Mouse (Mus musculus) limb, embryonic 10.5 days (tissue): ENCODE data around the gene Utrn. TPM values are rescaled to one million over a fixed set of nuclear protein-coding genes. Genes with fewer than 3 reads are reported as not detected.

Source experiments
- DNase-seq: peaks from one replicate; pipeline ENCODE4 v3.0.0-alpha.2; 2017; ENCODE audit warnings: low spot score
- H3K27ac ChIP-seq: fragments of 300-500 bp; sonication (generic); 2 replicates; pipeline ENCODE4 v1.5.1; 2016; ENCODE audit warnings: mild to moderate bottlenecking
- H3K27me3 ChIP-seq: fragments of 300-500 bp; sonication (generic); 2 replicates; pipeline ENCODE4 v1.6.1; 2016; ENCODE audit warnings: low read depth, mild to moderate bottlenecking; ENCODE audit not compliant: poor library complexity, severe bottlenecking
- H3K36me3 ChIP-seq: fragments of 300-500 bp; sonication (generic); 2 replicates; pipeline ENCODE4 v1.6.1; 2016; ENCODE audit warnings: mild to moderate bottlenecking, moderate library complexity
- H3K4me1 ChIP-seq: fragments of 300-500 bp; sonication (generic); 2 replicates; pipeline ENCODE4 v1.6.1; 2016
- H3K4me3 ChIP-seq: fragments of 300-500 bp; sonication (generic); 2 replicates; pipeline ENCODE4 v1.5.1; 2016; ENCODE audit warnings: mild to moderate bottlenecking, moderate library complexity
- H3K9me3 ChIP-seq: fragments of 300-500 bp; sonication (generic); replicated peaks from 2 replicates; pipeline ENCODE4 v1.6.1; 2016; ENCODE audit warnings: mild to moderate bottlenecking
- whole genome bisulfite sequencing: fragments of 180-500 bp; shearing (Covaris S2); methylation state at CpG from one replicate; pipeline ENCODE4 v1.1.7; 2016; 5-methylcytosine and 5-hydroxymethylcytosine counted together
- polyA plus RNA-seq: library from polyadenylated mRNA; unstranded; fragments of >200 nt; fragmentation: Nextera tagmentation; extraction: Ambion mirVana; gene quantifications from 2 replicates; pipeline ENCODE4 v1.2.1, GENCODE M21; 2016

Gene Utrn
- 40.2 and 49.0 TPM in 2 replicates for polyA plus RNA-seq

DNA sequence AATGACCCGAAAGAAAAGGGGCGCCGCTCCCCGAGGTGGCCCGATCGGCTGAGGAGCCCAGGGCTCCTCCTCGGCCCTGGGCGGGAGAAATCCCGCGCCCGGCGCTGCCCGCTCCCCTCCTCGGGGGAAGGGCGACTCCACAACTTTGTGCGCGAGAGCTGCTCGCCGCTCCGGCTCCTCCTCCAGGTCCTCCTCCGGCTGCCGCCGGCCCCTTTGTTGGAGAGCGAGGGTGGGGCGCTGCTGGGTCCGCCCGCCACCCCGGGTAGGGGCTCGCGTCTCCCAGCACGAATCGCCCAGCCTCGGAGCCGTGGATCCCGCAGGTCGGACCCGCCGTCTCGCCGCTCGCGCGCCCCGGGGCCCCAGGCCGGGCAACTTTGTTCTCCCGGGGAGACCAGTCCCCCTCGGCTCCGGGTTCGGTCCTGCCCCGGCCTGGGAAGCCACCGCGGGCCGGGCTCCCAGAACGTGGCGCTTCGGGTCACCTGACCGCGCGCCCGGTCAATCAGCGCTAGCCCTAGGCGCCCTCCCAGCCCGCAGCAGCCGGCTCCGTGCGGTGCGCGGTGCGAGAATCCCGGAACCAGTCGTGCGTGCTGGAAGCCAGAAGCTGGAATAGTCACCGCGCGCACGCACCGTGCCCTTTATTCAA lies at the start of gene Utrn:
Gene Utrn (minus strand): TSS at position 337 of the 643 bp plus-strand sequence.
- Histone ChIP-seq H3K27ac (peak within 1 kb of the TSS; percentile 99), H3K36me3 (no peaks in the 10 kb centered on the region), H3K4me3 (peak within 1 kb of the TSS; percentile 83), H3K9me3 (no peaks in the 10 kb centered on the region), H3K27me3 (0 out of 2 replicates have a peak, but pooled peaks cover 3% of the 10 kb centered on the region), H3K4me1 (peaks cover 23% of the 10 kb centered on the region)
- WGBS, result under 1% methylated on average over 77 of the region's 77 CpGs
- peak; percentile 90 for DNase-seq

DNA sequence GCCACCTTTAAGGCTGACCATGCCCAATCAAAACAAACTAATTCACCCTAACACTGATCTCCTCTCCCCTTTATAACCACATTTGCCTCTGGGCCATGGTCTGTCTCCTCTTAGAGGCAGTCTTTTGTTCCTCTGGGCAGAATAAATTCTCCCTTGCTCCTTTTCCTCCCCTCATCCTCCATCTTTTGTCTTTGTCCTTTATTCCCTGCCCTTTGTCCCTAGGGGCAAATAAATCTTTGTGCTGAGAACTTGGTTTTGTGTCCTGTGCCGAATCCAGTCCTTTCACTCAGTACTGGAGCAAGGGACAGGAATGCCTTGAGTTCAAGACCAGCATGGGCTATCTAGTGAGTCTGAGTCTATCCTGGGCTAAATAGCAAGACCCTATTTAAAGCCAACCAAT lies 48.5 kb upstream of the Utrn start:
- Histone ChIP-seq H3K4me3 (no peak overlapping the region), H3K36me3 (no peaks in the 10 kb centered on the region), H3K27me3 (no peaks in the 10 kb centered on the region), H3K4me1 (peaks cover 13% of the 10 kb centered on the region), H3K27ac (no peak overlapping the region), H3K9me3 (no peaks in the 10 kb centered on the region)
- DNase-seq, result no peak
- WGBS, result 76% methylated on average over 1 of the region's 1 CpGs

DNA sequence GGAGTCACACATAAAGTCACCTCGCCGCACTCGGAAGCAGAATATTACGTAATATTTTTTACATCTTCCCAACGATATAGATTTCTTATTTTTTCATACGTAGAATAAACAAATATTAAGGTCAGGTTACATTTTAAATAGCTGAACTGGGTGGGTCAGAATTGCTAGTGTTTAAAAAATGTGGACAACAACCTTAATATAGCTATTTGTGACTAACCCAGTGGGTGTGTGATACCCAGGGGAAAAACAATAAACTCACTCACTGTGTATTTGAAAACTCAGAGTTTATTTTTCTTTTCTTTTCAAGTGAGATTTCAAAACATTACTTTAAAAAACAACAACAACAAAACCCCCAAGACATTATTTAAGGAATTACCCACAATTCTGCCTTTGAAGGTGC lies 47.2 kb upstream of the Utrn start:
- Histone ChIP-seq H3K9me3 (no peaks in the 10 kb centered on the region), H3K4me1 (peaks cover 21% of the 10 kb centered on the region), H3K36me3 (no peaks in the 10 kb centered on the region), H3K27ac (no peak overlapping the region), H3K27me3 (no peaks in the 10 kb centered on the region), H3K4me3 (no peak overlapping the region)
- WGBS, result 96% methylated on average over 6 of the region's 6 CpGs
- no peak for DNase-seq

DNA sequence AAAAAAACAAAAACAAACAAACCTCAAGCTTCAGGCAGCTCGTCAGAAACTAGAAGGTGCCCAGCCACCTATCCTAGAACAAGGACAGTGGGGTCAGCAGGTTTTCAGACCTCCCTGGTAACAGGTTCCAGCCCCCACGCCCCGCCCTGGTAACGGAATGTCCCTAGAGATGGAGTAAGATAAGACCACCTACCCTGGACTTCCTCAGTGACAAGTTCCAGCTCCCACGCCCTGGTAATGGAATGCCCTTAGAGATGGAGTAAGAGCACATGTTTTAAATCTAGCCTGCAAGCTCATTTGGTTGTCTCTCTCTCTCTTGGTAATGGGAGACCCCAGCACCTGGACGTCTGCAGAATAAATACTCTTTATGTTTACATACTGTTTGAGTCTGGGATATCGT lies 46.7 kb upstream of the Utrn start:
- H3K36me3 ChIP-seq, result no peaks in the 10 kb centered on the region
- H3K4me1 ChIP-seq, result peaks cover 21% of the 10 kb centered on the region
- DNase-seq, result no peak
- no peaks in the 10 kb centered on the region for H3K9me3 ChIP-seq
- no peak overlapping the region for H3K4me3 ChIP-seq
- H3K27ac ChIP-seq, result 0 out of 2 replicates have a peak overlapping the region, but pooled peaks have one; percentile 23
- 54% methylated on average over 7 of the region's 7 CpGs for WGBS
- H3K27me3 ChIP-seq, result no peaks in the 10 kb centered on the region

DNA sequence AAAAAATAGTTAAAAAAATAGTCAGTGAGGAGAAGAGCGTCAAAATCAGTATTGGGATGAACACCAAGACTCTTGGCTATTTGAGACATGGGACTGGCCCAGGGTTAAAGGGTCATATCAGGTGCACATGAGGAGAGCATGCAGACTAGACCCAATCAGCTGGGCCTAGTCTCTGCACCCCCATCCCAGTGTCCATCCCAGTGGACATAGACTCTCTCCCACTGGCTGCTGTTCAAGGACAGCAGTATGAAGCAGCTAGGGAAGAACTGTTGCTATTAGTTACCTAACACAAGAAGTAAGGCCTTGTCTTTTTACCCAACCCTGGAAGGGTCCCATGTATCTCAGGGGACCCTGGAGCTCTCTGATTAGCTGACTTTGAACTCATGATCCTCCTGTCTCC lies 45.0 kb upstream of the Utrn start:
- H3K4me3 ChIP-seq, result no peak overlapping the region
- H3K27me3 ChIP-seq, result no peaks in the 10 kb centered on the region
- no peak for DNase-seq
- peaks cover 18% of the 10 kb centered on the region for H3K4me1 ChIP-seq
- 93% methylated on average over 1 of the region's 1 CpGs for WGBS
- H3K9me3 ChIP-seq, result no peaks in the 10 kb centered on the region
- no peaks in the 10 kb centered on the region for H3K36me3 ChIP-seq
- H3K27ac ChIP-seq, result no peak overlapping the region

DNA sequence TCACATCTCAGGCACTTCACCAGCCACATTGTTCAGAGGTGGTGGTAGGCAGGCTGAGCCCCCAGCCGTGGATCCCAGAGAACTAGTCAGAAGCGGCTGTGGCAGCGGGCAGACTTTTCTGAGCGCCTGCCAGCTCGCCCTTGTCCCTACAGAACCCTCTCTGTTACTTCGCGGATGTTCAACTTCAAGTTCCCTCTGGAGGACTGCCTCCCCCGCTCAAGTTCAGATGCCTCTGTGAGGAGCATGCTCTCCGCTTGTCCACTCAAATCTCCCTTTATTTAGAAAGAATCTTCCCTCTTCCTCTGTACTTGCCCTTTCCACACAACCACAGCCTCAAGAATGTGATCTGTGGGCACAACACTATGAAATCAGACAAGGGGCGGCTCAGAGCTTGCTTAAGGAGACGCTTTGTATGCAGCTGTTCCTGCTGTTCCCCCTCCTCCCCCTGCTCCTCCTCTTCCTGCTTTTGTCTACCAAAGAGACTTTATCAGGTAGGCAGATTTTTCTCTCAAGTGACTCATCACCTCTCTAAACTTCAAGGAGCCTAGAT lies 42.9 kb upstream of the Utrn start:
- Histone ChIP-seq H3K27ac (peak overlapping the region; percentile 39; the same call in 1 of the 2 replicates), H3K27me3 (no peaks in the 10 kb centered on the region), H3K9me3 (no peaks in the 10 kb centered on the region), H3K4me3 (no peak overlapping the region), H3K36me3 (no peaks in the 10 kb centered on the region), H3K4me1 (peaks cover 17% of the 10 kb centered on the region)
- 67% methylated on average over 11 of the region's 11 CpGs for WGBS
- no peak for DNase-seq

DNA sequence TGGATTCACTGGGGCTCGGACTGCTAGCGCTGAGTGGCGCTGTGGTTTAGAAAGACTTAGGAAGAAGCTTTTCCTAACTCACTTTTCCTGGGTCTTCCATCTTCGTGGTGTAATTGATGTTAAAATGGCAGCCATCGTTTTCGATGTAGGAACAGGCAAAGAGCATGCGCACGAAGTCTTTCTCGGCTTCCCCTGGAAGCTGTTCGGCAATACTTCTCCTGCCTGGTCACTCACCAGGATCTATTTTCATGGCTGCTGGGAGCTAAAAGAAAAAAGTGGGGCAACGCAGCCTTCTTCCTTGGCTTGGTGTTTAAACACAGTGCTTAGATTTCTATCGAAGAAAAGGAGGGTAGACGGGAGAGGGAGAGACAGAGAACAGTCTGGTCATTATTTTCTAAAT lies 42.3 kb upstream of the Utrn start:
- Histone ChIP-seq H3K36me3 (no peaks in the 10 kb centered on the region), H3K4me3 (no peak overlapping the region), H3K27ac (peak overlapping the region; percentile 39; the same call in 1 of the 2 replicates), H3K9me3 (no peaks in the 10 kb centered on the region), H3K27me3 (no peaks in the 10 kb centered on the region), H3K4me1 (peaks cover 17% of the 10 kb centered on the region)
- no peak for DNase-seq
- WGBS, result 90% methylated on average over 13 of the region's 13 CpGs

DNA sequence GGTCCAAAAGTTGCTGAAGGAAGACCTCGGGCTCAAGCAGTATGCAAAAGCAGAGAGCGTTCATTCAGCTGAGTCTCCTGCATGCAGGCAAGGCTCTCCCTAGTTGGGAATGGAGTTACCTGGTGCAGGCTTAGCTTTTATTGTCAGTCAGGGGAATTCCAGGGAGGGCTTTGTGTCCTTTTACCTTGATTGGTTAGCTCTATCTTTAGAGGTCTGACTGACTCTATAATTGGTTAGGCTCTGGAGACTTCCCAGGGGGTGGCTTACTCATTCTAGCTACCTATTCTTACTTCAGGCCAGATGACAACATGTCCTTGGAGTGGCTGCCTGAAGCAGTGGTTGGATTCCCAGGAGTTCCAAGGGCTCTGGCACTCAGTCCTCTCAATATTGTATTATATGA lies 40.7 kb upstream of the Utrn start:
- whole genome bisulfite sequencing, result 93% methylated on average over 2 of the region's 2 CpGs
- H3K4me1 ChIP-seq, result peaks cover 8% of the 10 kb centered on the region; the same call in 1 of the 2 replicates
- H3K36me3 ChIP-seq, result no peaks in the 10 kb centered on the region
- no peak for DNase-seq
- no peak overlapping the region for H3K4me3 ChIP-seq
- no peaks in the 10 kb centered on the region for H3K27me3 ChIP-seq
- H3K9me3 ChIP-seq, result no peaks in the 10 kb centered on the region
- H3K27ac ChIP-seq, result no peak overlapping the region

DNA sequence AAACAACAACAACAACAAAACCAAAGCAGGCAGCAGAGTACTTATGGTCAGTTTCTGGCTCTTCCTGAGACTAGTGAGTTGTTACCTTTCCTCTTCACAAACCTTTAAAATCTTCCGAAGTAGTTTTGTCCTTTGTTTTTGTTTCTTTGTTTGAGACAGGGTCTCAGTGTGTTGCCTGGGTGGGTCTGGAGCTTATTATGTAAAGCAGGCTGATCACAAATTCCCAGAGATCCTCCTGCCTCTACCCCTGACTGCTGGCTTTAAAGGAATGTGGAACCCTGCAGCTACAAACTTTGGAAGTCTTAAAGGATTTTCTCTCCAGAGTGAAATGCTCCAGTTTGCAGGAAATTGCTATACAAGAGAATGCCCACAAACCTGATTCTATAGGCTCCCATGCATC lies 40.0 kb upstream of the Utrn start:
- Histone ChIP-seq H3K27me3 (no peaks in the 10 kb centered on the region), H3K36me3 (no peaks in the 10 kb centered on the region), H3K9me3 (no peaks in the 10 kb centered on the region), H3K4me1 (peaks cover 13% of the 10 kb centered on the region), H3K4me3 (no peak overlapping the region), H3K27ac (no peak overlapping the region)
- DNase-seq, result no peak
- WGBS, result 69% methylated on average over 1 of the region's 1 CpGs

DNA sequence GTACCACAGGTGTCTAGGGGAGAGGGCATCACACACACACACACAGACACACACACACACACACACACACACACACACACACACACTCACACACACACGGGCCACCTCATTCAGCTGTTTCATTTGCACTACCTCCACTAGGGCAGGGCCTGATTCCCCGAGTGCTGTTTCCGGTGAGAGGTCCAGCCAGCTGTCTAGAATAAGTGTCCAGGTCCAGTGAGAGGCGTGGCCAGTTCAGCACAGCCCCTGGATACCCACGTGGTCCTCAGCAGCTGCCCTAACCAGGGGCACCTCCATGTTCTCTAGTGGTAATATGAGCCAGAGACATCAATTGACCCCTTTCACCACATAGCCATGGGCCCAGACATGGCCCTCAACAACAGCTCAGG lies 35.0 kb upstream of the Utrn start:
- H3K36me3 ChIP-seq, result no peaks in the 10 kb centered on the region
- no peak overlapping the region for H3K27ac ChIP-seq
- H3K4me1 ChIP-seq, result peaks cover 6% of the 10 kb centered on the region
- no peaks in the 10 kb centered on the region for H3K27me3 ChIP-seq
- no peak for DNase-seq
- 72% methylated on average over 5 of the region's 5 CpGs for WGBS
- H3K9me3 ChIP-seq, result no peaks in the 10 kb centered on the region
- H3K4me3 ChIP-seq, result no peak overlapping the region

DNA sequence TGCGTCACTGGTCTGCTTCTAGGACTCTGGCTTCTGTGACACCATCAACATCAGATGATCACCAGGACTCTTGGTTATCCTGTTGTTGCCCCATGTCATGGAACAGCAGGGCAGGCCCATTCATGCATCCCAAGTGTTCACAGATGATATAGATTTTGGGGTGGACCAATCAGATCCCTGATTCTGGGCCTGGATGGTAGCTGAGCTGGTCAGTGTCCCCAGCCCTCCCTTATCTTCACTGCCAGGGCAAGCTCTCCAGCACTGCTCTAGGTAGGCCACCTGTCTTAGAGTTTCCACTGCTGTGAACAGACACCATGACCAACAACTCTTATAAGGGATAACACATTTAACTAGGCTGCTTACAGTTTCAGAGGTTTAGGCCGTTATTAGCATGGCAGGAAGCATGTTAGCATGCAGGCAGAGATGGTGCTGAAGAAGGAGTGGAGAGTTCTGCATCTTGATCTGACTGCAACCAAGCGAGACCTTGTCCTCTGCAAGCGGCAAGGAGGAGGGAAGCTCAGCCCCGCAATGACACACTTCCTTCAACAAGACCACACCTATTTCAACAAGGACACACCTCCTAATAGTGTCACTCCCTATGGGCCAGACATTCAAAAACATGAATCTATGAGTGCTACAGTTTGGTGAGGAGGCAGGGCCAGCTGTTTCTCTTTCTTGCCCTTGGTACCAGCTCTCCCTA lies 34.4 kb upstream of the Utrn start:
- Histone ChIP-seq H3K36me3 (no peaks in the 10 kb centered on the region), H3K9me3 (no peaks in the 10 kb centered on the region), H3K4me1 (peaks cover 6% of the 10 kb centered on the region), H3K27ac (no peak overlapping the region), H3K27me3 (no peaks in the 10 kb centered on the region), H3K4me3 (no peak overlapping the region)
- no peak for DNase-seq
- WGBS, result 88% methylated on average over 5 of the region's 5 CpGs

DNA sequence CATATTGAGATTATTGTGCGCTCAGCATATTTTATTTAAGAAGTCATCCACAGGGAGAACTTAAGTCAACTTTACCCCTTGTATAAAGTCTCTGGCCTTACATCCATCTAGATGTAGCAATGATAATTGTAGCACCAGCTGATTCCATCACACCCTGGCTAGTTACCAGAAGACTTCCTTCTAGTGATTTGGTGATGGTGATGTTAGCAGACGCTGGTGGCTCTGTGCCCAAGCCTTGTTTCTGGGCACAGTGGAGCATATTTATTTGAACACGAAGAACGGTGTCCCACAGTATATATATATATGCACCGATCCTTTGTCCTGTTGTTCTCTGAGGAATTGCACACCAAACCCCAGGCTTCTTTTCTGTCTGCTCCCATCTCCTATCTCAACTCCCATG lies 30.7 kb upstream of the Utrn start:
- no peaks in the 10 kb centered on the region for H3K27me3 ChIP-seq
- WGBS, result 94% methylated on average over 5 of the region's 5 CpGs
- no peak overlapping the region for H3K27ac ChIP-seq
- peaks cover 6% of the 10 kb centered on the region for H3K4me1 ChIP-seq
- H3K9me3 ChIP-seq, result no peaks in the 10 kb centered on the region
- no peak for DNase-seq
- no peak overlapping the region for H3K4me3 ChIP-seq
- H3K36me3 ChIP-seq, result no peaks in the 10 kb centered on the region

DNA sequence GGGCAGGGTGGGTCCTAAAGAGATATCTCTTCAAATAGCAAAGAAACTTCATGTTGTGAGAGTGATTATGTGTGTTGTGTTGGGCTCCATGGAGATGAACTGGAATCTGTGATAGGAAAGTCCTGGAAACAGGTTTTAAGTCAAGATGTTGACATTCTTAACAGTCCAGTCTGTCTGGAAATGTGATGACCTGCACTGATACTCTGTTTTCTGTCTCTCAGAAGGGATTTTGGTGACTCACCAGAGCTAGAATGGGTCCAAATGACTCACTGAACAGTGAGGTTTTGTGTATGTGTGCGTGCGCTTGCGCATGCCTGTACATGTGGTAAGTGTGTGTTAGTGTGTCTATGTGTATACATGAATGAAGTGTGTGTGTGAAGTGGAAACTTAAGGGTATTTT lies 24.2 kb upstream of the Utrn start:
- Histone ChIP-seq H3K27ac (no peak overlapping the region), H3K4me3 (no peak overlapping the region), H3K36me3 (no peaks in the 10 kb centered on the region), H3K4me1 (no peaks in the 10 kb centered on the region), H3K9me3 (no peaks in the 10 kb centered on the region), H3K27me3 (no peaks in the 10 kb centered on the region)
- no peak for DNase-seq
- 97% methylated on average over 3 of the region's 3 CpGs for WGBS
